Mouse (Mus musculus) thymus, postnatal 36 days (tissue): ENCODE data around the gene Atp13a1.

Source experiments
- DNase-seq, 2 experiments: peaks; one replicate each; pipeline ENCODE4 v3.0.0; 2022; ENCODE audit warnings: mixed read lengths in 2 of 2

Atp13a1 gene

DNA sequence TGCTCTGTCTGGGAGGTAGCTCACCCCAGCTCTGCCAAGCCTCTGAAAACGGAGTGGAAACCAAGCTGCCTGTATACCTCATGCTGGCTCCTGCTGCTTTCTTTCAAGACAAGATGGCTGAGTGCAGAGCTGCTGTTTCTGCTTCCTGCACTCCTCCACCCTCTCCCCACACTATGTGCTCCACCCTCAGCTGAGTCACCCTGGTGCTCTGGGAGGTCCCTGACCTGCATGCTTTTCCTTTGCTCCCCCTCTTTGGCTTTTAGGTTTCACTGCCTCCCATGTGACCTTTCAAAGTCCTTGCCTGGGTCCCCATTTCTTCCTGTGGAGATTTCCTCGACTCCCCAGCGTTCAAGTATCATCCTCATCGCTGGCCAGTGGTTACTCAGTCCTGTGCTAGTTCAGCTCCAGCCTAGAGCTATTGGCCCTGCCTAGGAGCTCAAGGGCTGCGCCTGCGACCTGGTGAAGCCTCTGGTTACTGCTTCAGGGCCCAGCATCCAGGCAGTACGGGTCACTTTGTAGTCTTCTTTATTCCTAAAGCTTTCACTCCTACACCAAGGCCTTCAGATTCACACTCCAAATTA, 60.1 kb downstream of the Atp13a1 start:
- DNase-seq = no peak

DNA sequence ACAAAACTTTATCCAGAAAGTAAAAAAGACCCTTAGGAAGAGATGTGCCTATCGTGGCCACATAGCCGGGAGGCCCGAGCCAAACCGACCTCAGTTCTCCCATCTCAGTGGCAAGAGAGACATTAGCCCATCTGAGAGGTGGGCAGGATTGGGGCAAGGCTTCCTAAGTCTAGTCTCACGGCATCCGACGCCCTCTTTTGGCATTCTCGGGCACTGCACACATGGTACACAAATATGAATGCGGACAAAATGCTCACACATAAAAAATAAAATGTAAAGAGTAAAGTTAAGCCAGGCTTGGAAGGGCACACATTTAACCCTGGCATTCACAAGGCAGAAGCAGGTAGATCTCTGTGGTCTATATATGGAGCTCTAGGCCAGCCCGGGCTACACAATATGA, 62.9 kb downstream of the Atp13a1 start:
- no peak for DNase-seq
